Mouse (Mus musculus): ENCODE results near the gene Dock2.

The Dock2 gene

GRCm38 (mm10) chr11:34770666-34771065, 13.0 kb downstream of the Dock2 start:
- in situ Hi-C loops (cut with MboI, MseI): loop anchor here (10.0 kb wide), 1 partner anchor 736 kb away; no protein-coding TSS in a partner anchor

- in situ Hi-C loops (cut with MboI, MseI): loop anchor here (5.0 to 10.0 kb wide), 2 partner anchors 88 to 735 kb away; no protein-coding TSS in a partner anchor
These were observed 13.7 kb downstream of the Dock2 start for GRCm38 (mm10) chr11:34769946-34770345.

- in situ Hi-C loops (cut with MboI, MseI): loop anchor here (5.0 kb wide), 1 partner anchor 87 kb away; no protein-coding TSS in a partner anchor
These were observed 14.3 kb downstream of the Dock2 start for GRCm38 (mm10) chr11:34769396-34769795.

GRCm38 (mm10) chr11:34763739-34764361, 19.8 kb downstream of the Dock2 start:
- in situ Hi-C loops (cut with MboI, MseI): no loop called here

GRCm38 (mm10) chr11:34762570-34763127, 21.0 kb downstream of the Dock2 start:
- in situ Hi-C loops (cut with MboI, MseI): no loop called here

GRCm38 (mm10) chr11:34762125-34762524, 21.6 kb downstream of the Dock2 start:
- in situ Hi-C loops (cut with MboI, MseI): no loop called here

- in situ Hi-C loops (cut with MboI, MseI): no loop called here
These were observed 24.1 kb downstream of the Dock2 start for GRCm38 (mm10) chr11:34759582-34759981.

GRCm38 (mm10) chr11:34741081-34741480, 42.6 kb downstream of the Dock2 start:
- in situ Hi-C loops (cut with MboI, MseI): loop anchor here (5.0 kb wide), 1 partner anchor 51 kb away; no protein-coding TSS in a partner anchor

GRCm38 (mm10) chr11:34739816-34740215, 43.9 kb downstream of the Dock2 start:
- in situ Hi-C loops (cut with MboI, MseI): loop anchor here (5.0 to 10.0 kb wide), 2 partner anchors 52 to 555 kb away; no protein-coding TSS in a partner anchor

- in situ Hi-C loops (cut with MboI, MseI): loop anchor here (10.0 kb wide), 1 partner anchor 556 kb away; no protein-coding TSS in a partner anchor
These were observed 44.7 kb downstream of the Dock2 start for GRCm38 (mm10) chr11:34738945-34739344.

- in situ Hi-C loops (cut with MboI, MseI): loop anchor here (10.0 kb wide), 1 partner anchor 558 kb away; no protein-coding TSS in a partner anchor
These were observed 46.5 kb downstream of the Dock2 start for GRCm38 (mm10) chr11:34737193-34737592.

- in situ Hi-C loops (cut with MboI, MseI): loop anchor here (10.0 kb wide), 1 partner anchor 561 kb away; no protein-coding TSS in a partner anchor
These were observed 49.7 kb downstream of the Dock2 start for GRCm38 (mm10) chr11:34734033-34734432.

GRCm38 (mm10) chr11:34727467-34727866, 56.2 kb downstream of the Dock2 start:
- in situ Hi-C loops (cut with MboI, MseI): loop anchor here (5.0 kb wide), 1 partner anchor 40 kb away; no protein-coding TSS in a partner anchor

- in situ Hi-C loops (cut with MboI, MseI): loop anchor here (5.0 kb wide), 1 partner anchor 40 kb away; no protein-coding TSS in a partner anchor
These were observed 56.9 kb downstream of the Dock2 start for GRCm38 (mm10) chr11:34726699-34727347.

GRCm38 (mm10) chr11:34713360-34713759, 70.3 kb downstream of the Dock2 start:
- in situ Hi-C loops (cut with MboI, MseI): loop anchor here (10.0 to 25.0 kb wide), 4 partner anchors 189 to 1074 kb away; partner anchors contain the start of genes 4930469K13Rik, Fbll1 and Kcnmb1

GRCm38 (mm10) chr11:34708278-34708677, 75.4 kb downstream of the Dock2 start:
- in situ Hi-C loops (cut with MboI, MseI): loop anchor here (5.0 to 25.0 kb wide), 4 partner anchors 79 to 1079 kb away; partner anchors contain the start of genes 4930469K13Rik, Fbll1 and Kcnmb1

- in situ Hi-C loops (cut with MboI, MseI): loop anchor here (5.0 to 25.0 kb wide), 4 partner anchors 80 to 1080 kb away; partner anchors contain the start of genes 4930469K13Rik, Fbll1 and Kcnmb1
These were observed 76.3 kb downstream of the Dock2 start for GRCm38 (mm10) chr11:34707360-34707759.

GRCm38 (mm10) chr11:34705108-34705446, 78.6 kb downstream of the Dock2 start:
- in situ Hi-C loops (cut with MboI, MseI): loop anchor here (5.0 to 25.0 kb wide), 4 partner anchors 82 to 1082 kb away; partner anchors contain the start of genes 4930469K13Rik, Fbll1 and Kcnmb1

- in situ Hi-C loops (cut with MboI, MseI): loop anchor here (5.0 to 25.0 kb wide), 4 partner anchors 83 to 1083 kb away; partner anchors contain the start of genes 4930469K13Rik, Fbll1 and Kcnmb1
These were observed 79.1 kb downstream of the Dock2 start for GRCm38 (mm10) chr11:34704384-34705107.

- in situ Hi-C loops (cut with MboI, MseI): loop anchor here (25.0 kb wide), 3 partner anchors 617 to 1083 kb away; partner anchors contain the start of genes 4930469K13Rik, Fbll1 and Kcnmb1
These were observed 79.8 kb downstream of the Dock2 start for GRCm38 (mm10) chr11:34703851-34704250.

GRCm38 (mm10) chr11:34681790-34682189, 101.9 kb downstream of the Dock2 start:
- in situ Hi-C loops (cut with MboI, MseI): loop anchor here (5.0 kb wide), 3 partner anchors 86 to 444 kb away; no protein-coding TSS in a partner anchor
